Comparison of ENCODE assay signal across 8 mouse cellular contexts in the genomic region with DNA sequence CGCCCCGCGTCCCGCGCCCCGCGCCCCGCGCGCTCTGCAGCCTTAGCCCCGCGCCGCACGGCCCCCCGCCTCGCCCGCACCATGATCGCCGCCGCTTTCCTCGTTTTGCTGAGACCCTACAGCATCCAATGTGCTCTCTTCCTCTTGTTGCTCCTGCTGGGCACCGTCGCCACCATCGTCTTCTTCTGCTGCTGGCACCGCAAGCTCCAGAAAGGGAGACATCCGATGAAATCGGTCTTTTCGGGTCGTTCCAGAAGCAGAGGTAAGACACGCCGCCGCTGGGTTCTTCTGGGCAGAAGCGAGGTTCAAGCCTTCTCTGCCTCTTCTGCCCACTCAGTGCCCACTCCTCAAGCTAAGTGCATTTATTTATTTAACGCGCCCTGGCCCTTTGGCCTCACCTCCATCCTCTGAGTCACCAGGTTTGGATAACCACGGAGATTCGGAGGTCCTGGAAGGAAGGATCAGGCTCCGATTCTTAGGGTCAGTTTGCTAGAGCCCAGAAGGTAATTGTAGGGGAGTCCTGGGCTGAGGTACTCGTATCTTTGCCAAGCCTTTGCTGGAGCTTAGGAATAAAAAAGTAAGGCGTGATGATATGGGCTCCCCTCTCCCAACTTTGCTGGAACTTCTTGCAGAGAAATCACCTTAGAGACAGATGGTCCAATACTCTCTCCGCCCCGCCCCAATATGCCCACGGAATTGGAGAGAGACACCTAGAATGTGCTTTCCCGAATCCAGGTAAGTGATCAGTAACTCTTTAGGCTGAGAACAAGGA. TPM values are rescaled to one million over a fixed set of nuclear protein-coding genes. Genes with fewer than 3 reads are reported as not detected.
DNase-seq lines count a peak whose midpoint lies in the region; ATAC-seq and TF ChIP-seq lines count a peak whose summit lies in the region.

A gene (plus strand): TSS at position 35 of the 772 bp plus-strand sequence.

- TF ChIP-seq CTCF in liver, adult 2 months (IDR thresholded peaks at IDR 0.05; ENCODE audit: low read depth, low read length), result no peak

- no peak for DNase-seq in liver, adult 2 months (ENCODE audit: extremely low read depth, low read depth, low spot score)
- no peak for DNase-seq in liver
- no peak for DNase-seq in adrenal gland, adult 8-10 months
- no peak for DNase-seq in ovary, postnatal 10 days (ENCODE audit: low spot score)
- DNase-seq in cerebellum, adult 9-11 months, result no peak

- no peaks in the 10 kb centered on the region; the same call in 1 of the 2 replicates for H3K4me1 ChIP-seq in liver, adult 2 months (ENCODE audit: control insufficient read depth, insufficient read depth, low read length)
- H3K4me1 ChIP-seq in forebrain, embryonic 15.5 days, result peaks cover 33% of the 10 kb centered on the region
- peaks cover 30% of the 10 kb centered on the region for H3K4me1 ChIP-seq in hindbrain, embryonic 13.5 days (replicated peaks)
- H3K4me1 ChIP-seq in liver, embryonic 12.5 days, result peaks cover 15% of the 10 kb centered on the region; the same call in 1 of the 2 replicates

- WGBS in liver, adult 2 months, result 4% methylated on average over 44 of the region's 44 CpGs
- 3% methylated on average over 38 of the region's 44 CpGs for WGBS in forebrain, embryonic 15.5 days
- WGBS in hindbrain, embryonic 13.5 days, result 3% methylated on average over 42 of the region's 44 CpGs
- WGBS in liver, embryonic 12.5 days (ENCODE audit: insufficient replicate concordance), result 4% methylated on average over 44 of the region's 44 CpGs

- H3K36me3 ChIP-seq in liver, adult 2 months (ENCODE audit: control insufficient read depth, insufficient read depth, low read length), result no peaks in the 10 kb centered on the region
- H3K36me3 ChIP-seq in forebrain, embryonic 15.5 days, result no peaks in the 10 kb centered on the region
- H3K36me3 ChIP-seq in hindbrain, embryonic 13.5 days, result no peaks in the 10 kb centered on the region
- no peaks in the 10 kb centered on the region for H3K36me3 ChIP-seq in liver, embryonic 12.5 days

- H3K4me3 ChIP-seq in liver, adult 2 months (ENCODE audit: insufficient read depth, low read depth, low read length), result peak within 1 kb of the TSS; percentile 42; the same call in 1 of the 2 replicates
- H3K4me3 ChIP-seq in forebrain, embryonic 15.5 days, result peak within 1 kb of the TSS; percentile 82
- H3K4me3 ChIP-seq in hindbrain, embryonic 13.5 days, result peak within 1 kb of the TSS; percentile 64
- H3K4me3 ChIP-seq in liver, embryonic 12.5 days, result peak within 1 kb of the TSS; percentile 59

- H3K79me2 ChIP-seq in liver, adult 2 months (ENCODE audit: control insufficient read depth, insufficient read depth, low read length), result no peaks in the 10 kb centered on the region

- TF ChIP-seq POLR2A in liver, adult 2 months (IDR thresholded peaks at IDR 0.05; ENCODE audit: extremely low read depth, insufficient read depth, low read length), result no peak

- no peaks in the 10 kb centered on the region for H3K9me3 ChIP-seq in forebrain, embryonic 15.5 days
- no peaks in the 10 kb centered on the region for H3K9me3 ChIP-seq in hindbrain, embryonic 13.5 days
- no peaks in the 10 kb centered on the region for H3K9me3 ChIP-seq in liver, embryonic 12.5 days (replicated peaks)

- ATAC-seq in forebrain, embryonic 15.5 days (replicated peaks), result 0 out of 2 replicates have a peak, but pooled peaks have one; percentile 1
- no peak; the same call in 1 of the 2 replicates for ATAC-seq in hindbrain, embryonic 13.5 days (ENCODE audit: low FRiP score)
- no peak for ATAC-seq in liver, embryonic 12.5 days

- H3K27ac ChIP-seq in liver, adult 2 months (replicated peaks; ENCODE audit: insufficient read depth, low read depth, low read length), result no peak within 1 kb of the TSS
- H3K27ac ChIP-seq in forebrain, embryonic 15.5 days (replicated peaks), result peak within 1 kb of the TSS; percentile 85
- H3K27ac ChIP-seq in hindbrain, embryonic 13.5 days, result peak within 1 kb of the TSS; percentile 91
- no peak within 1 kb of the TSS for H3K27ac ChIP-seq in liver, embryonic 12.5 days

- H3K9ac ChIP-seq in liver, adult 2 months (ENCODE audit: low read depth, low read length), result no peak within 1 kb of the TSS
- peak within 1 kb of the TSS; percentile 71 for H3K9ac ChIP-seq in forebrain, embryonic 15.5 days (replicated peaks)
- H3K9ac ChIP-seq in hindbrain, embryonic 13.5 days, result peak within 1 kb of the TSS; percentile 79
- peak within 1 kb of the TSS; percentile 39; the same call in 1 of the 2 replicates for H3K9ac ChIP-seq in liver, embryonic 12.5 days

- H3K27me3 ChIP-seq in liver, adult 2 months (ENCODE audit: control insufficient read depth, insufficient read depth, low read length), result peaks cover 17% of the 10 kb centered on the region
- H3K27me3 ChIP-seq in forebrain, embryonic 15.5 days, result 0 out of 2 replicates have a peak, but pooled peaks cover 2% of the 10 kb centered on the region
- H3K27me3 ChIP-seq in hindbrain, embryonic 13.5 days, result peaks cover 18% of the 10 kb centered on the region
- peaks cover 88% of the 10 kb centered on the region for H3K27me3 ChIP-seq in liver, embryonic 12.5 days (replicated peaks)

- H3K4me2 ChIP-seq in forebrain, embryonic 15.5 days (replicated peaks), result peak within 1 kb of the TSS; percentile 69
- H3K4me2 ChIP-seq in hindbrain, embryonic 13.5 days, result peak within 1 kb of the TSS; percentile 85
- peak within 1 kb of the TSS; percentile 74 for H3K4me2 ChIP-seq in liver, embryonic 12.5 days

RNA-seq across cellular contexts. Expression of the gene that starts here (rescaled TPM):
- 53.6 and 60.4 TPM in 2 replicates for total RNA-seq in liver, adult 2 months (2014; rRNA removed)
- polyA plus RNA-seq in liver, adult 2 months (2012; rRNA removed), result 10.5 and 14.8 TPM in 2 replicates
- total RNA-seq in adrenal gland, adult 8-10 months (2022), result 100 to 1,000 TPM; 141 to 240 (median 190) TPM
- polyA plus RNA-seq in forebrain, embryonic 15.5 days (2015; fragmentation: Nextera tagmentation; extraction: Ambion mirVana), result 34.8 and 35.2 TPM in 2 replicates
- polyA plus RNA-seq in hindbrain, embryonic 13.5 days (2015; fragmentation: Nextera tagmentation; extraction: Ambion mirVana), result 37.3 and 37.7 TPM in 2 replicates
- 5.4 TPM in 2 replicates for polyA plus RNA-seq in liver, embryonic 12.5 days (2016; fragmentation: Nextera tagmentation; extraction: Ambion mirVana)

Comparison
In these comparisons a context has a peak if more than half of its experiments do, and no peak if none do; other contexts are left out.
1. H3K27ac ChIP-seq: peak in forebrain, embryonic 15.5 days (single experiment) and hindbrain, embryonic 13.5 days (single experiment); none in liver, adult 2 months (single experiment) and liver, embryonic 12.5 days (single experiment).
2. Peak in every context shown above with its lines, with median percentiles within 50 percentile points of each other: H3K4me3 ChIP-seq and H3K4me2 ChIP-seq.